Mouse (Mus musculus) C2C12 (cell line): Measurements from ENCODE around the gene Tek. TPM values are rescaled to one million over a fixed set of nuclear protein-coding genes. Genes with fewer than 3 reads are reported as not detected.

ENCODE experiments used
- H3K27me3 ChIP-seq: one replicate; pipeline ENCODE4 v1.6.1; 2011; ENCODE audit not compliant: control insufficient read depth, insufficient read depth, insufficient read length
- H3K36me3 ChIP-seq: one replicate; pipeline ENCODE4 v1.6.1; 2011; ENCODE audit not compliant: control insufficient read depth, insufficient read depth
- H3K4me3 ChIP-seq: one replicate; pipeline ENCODE4 v1.5.1; 2011; ENCODE audit warnings: mild to moderate bottlenecking, control low read depth; ENCODE audit not compliant: poor library complexity, insufficient read depth, severe bottlenecking
- H3K79me2 ChIP-seq: one replicate; pipeline ENCODE4 v1.6.1; 2011; ENCODE audit not compliant: control insufficient read depth, insufficient read depth
- H3K79me3 ChIP-seq: one replicate; pipeline ENCODE4 v1.6.1; 2011; ENCODE audit warnings: low read depth, control low read depth
- H3ac ChIP-seq: one replicate; pipeline ENCODE3; 2011; ENCODE audit warnings: low read depth; ENCODE audit not compliant: control insufficient read depth, insufficient read length
- CEBPB ChIP-seq: IDR thresholded peaks from one replicate; pipeline ENCODE4 v1.6.1; 2011; ENCODE audit warnings: low read depth, mild to moderate bottlenecking, control low read depth, moderate library complexity
- CTCF ChIP-seq: IDR thresholded peaks from one replicate; pipeline ENCODE4 v1.5.1; 2011; ENCODE audit not compliant: control insufficient read depth, insufficient read depth, insufficient read length
- FOSL1 ChIP-seq: IDR thresholded peaks from one replicate; pipeline ENCODE4 v1.8.0; 2011; ENCODE audit warnings: mild to moderate bottlenecking, low read length; ENCODE audit not compliant: poor library complexity, insufficient read depth, severe bottlenecking
- MAX ChIP-seq: IDR thresholded peaks from one replicate; pipeline ENCODE4 v1.6.1; 2011; ENCODE audit warnings: mild to moderate bottlenecking, control low read depth
- MYOD1 ChIP-seq: IDR thresholded peaks from one replicate; pipeline ENCODE4 v1.6.1; 2011; ENCODE audit warnings: low read depth; ENCODE audit not compliant: control insufficient read depth, insufficient read length
- MYOG ChIP-seq: IDR thresholded peaks from one replicate; pipeline ENCODE4 v1.6.1; 2011; ENCODE audit not compliant: control insufficient read depth, insufficient read length; ENCODE audit errors: extremely low read depth
- USF1 ChIP-seq: IDR thresholded peaks from one replicate; pipeline ENCODE4 v1.6.1; 2011; ENCODE audit warnings: low read depth, mild to moderate bottlenecking, control low read depth, moderate library complexity
- polyA plus RNA-seq: library from polyadenylated mRNA; unstranded; fragments of >200 nt; fragmentation: generic; extraction: Trizol; gene quantifications from one replicate; pipeline ENCODE4 v1.2.1, GENCODE M21; 2012; ENCODE audit warnings: missing spikeins

Gene Tek
- polyA plus RNA-seq, 1 experiment: 0.01 TPM

- no peaks in the 10 kb centered on the region for H3K36me3 ChIP-seq
- H3K27me3 ChIP-seq: no peaks in the 10 kb centered on the region
- no peaks in the 10 kb centered on the region for H3K79me2 ChIP-seq
- TF ChIP-seq MYOD1: peak; percentile 50
- TF ChIP-seq MYOG: no peak
- no peak for TF ChIP-seq FOSL1
- H3K79me3 ChIP-seq: no peaks in the 10 kb centered on the region
- no peak overlapping the region for H3K4me3 ChIP-seq
- H3ac ChIP-seq: no peak overlapping the region
Measured at GRCm38 (mm10) chr4:94741824-94742223, 2.7 kb downstream of the Tek start.

- Histone ChIP-seq H3K4me3 (no peak overlapping the region), H3ac (no peak overlapping the region), H3K36me3 (no peaks in the 10 kb centered on the region), H3K79me3 (no peaks in the 10 kb centered on the region), H3K27me3 (no peaks in the 10 kb centered on the region), H3K79me2 (no peaks in the 10 kb centered on the region)
- no peak for TF ChIP-seq USF1
Measured at GRCm38 (mm10) chr4:94745749-94746148, 6.7 kb downstream of the Tek start.

DNA sequence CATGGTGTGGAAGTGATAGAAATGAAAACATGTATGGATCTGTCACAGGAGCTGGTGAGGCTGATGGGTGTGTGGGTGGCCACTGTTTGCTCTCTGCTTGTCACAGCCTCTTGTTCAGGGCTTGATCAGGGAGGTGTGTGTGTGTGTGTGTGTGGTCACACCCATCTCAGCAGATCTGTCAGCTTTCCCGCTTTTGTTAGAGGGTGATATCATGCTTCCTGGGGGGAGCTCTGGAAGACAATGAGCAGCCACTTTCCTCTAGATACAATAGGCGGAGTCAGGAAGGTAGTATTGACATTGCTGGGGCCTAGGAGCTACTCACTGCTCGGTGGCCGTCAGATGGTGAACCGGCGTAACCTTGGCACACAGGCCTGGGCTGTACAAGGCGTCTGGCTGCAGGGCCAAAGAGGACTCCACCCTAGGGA is 7.3 kb downstream of the Tek start:
- H3K27me3 ChIP-seq: no peaks in the 10 kb centered on the region
- no peak overlapping the region for H3K4me3 ChIP-seq

DNA sequence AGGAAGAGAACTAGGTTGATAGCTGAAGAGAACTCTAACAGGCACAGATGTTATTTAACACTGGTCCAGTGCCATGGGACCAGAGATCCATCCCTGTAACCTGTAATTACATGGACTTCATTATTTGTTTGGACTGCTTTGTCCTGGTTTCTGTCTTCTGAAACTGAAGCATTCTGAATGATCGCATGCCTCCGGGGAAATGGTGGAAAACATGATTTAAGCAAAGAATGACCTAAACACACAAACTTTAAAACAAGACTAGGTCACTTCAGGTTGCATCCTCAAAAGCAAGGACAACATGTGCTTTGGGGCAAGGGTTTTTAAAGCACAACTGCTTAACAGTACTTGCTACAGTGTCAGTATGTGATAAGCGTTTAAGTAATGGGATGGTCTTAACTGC is 8.2 kb downstream of the Tek start:
- no peaks in the 10 kb centered on the region for H3K79me3 ChIP-seq
- no peaks in the 10 kb centered on the region for H3K36me3 ChIP-seq
- no peaks in the 10 kb centered on the region for H3K27me3 ChIP-seq
- H3ac ChIP-seq: no peak overlapping the region
- H3K4me3 ChIP-seq: no peak overlapping the region
- H3K79me2 ChIP-seq: no peaks in the 10 kb centered on the region
- TF ChIP-seq CTCF (no peak), USF1 (no peak), MYOD1 (no peak), MAX (no peak), FOSL1 (no peak)

More for the DNA sequence above, 7.3 kb downstream of the Tek start:
- Histone ChIP-seq H3K36me3 (no peaks in the 10 kb centered on the region), H3K79me3 (no peaks in the 10 kb centered on the region), H3K79me2 (no peaks in the 10 kb centered on the region), H3ac (no peak overlapping the region)
- TF ChIP-seq CEBPB (no peak), MYOD1 (no peak), FOSL1 (no peak)

DNA sequence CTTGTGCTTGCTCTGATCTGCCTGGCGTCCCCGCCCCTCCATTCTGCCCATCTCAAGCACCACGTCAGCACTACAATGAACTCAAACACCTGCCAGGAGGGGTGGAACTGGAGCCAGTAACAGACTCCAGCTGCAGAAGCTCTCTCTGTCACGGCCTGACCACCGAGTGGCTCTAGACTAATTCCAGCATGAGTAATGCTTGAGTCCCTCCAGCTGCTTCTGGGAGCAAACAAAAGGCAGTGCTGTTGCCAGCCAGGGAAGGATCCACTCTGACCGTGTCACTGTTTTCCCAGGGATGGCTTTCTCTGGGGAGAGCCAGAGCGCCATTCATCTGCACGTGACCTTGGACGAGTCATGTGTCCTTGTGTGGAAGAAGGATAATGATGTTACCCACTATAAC is 13.4 kb downstream of the Tek start:
- Histone ChIP-seq H3K4me3 (no peak overlapping the region), H3ac (no peak overlapping the region), H3K36me3 (no peaks in the 10 kb centered on the region), H3K79me2 (no peaks in the 10 kb centered on the region), H3K27me3 (no peaks in the 10 kb centered on the region), H3K79me3 (no peaks in the 10 kb centered on the region)
- TF ChIP-seq FOSL1: no peak
- TF ChIP-seq CEBPB: no peak
- TF ChIP-seq MYOD1: peak; percentile 80
- no peak for TF ChIP-seq MAX
- TF ChIP-seq MYOG: no peak
- no peak for TF ChIP-seq CTCF
- TF ChIP-seq USF1: peak; percentile 89

- no peaks in the 10 kb centered on the region for H3K79me2 ChIP-seq
- TF ChIP-seq USF1: no peak
- no peak for TF ChIP-seq MYOG
- no peak for TF ChIP-seq MYOD1
- no peak for TF ChIP-seq FOSL1
- no peak for TF ChIP-seq MAX
- no peaks in the 10 kb centered on the region for H3K27me3 ChIP-seq
- H3ac ChIP-seq: no peak overlapping the region
- no peak overlapping the region for H3K4me3 ChIP-seq
- no peaks in the 10 kb centered on the region for H3K36me3 ChIP-seq
- H3K79me3 ChIP-seq: no peaks in the 10 kb centered on the region
Measured at GRCm38 (mm10) chr4:94765217-94765616, 26.1 kb downstream of the Tek start.

DNA sequence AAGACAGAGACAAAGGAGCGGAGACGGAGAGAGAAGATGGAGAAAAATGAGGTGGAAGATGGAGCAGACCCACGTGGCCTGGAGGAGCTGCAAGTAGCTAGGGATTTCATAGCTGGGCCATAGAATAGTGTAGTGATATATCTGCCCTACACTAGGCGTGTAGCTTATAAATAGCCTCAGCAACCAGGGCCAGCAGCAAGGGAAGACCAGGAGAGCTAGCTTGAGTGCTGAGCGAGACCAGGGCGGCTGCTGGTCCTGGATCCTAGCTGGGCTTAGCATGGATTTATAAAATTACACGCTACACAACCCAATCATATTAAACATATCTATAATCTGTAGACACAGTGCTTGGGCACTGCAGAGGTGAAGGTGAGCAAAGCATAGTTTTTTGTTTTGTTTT is 27.1 kb downstream of the Tek start:
- H3K4me3 ChIP-seq: no peak overlapping the region

More for the DNA sequence above, 27.1 kb downstream of the Tek start:
- no peaks in the 10 kb centered on the region for H3K36me3 ChIP-seq
- H3K79me3 ChIP-seq: no peaks in the 10 kb centered on the region
- H3K79me2 ChIP-seq: no peaks in the 10 kb centered on the region
- H3K27me3 ChIP-seq: no peaks in the 10 kb centered on the region
- TF ChIP-seq FOSL1 (no peak), MYOD1 (no peak), MAX (no peak), USF1 (no peak)
- no peak overlapping the region for H3ac ChIP-seq
